Mouse (Mus musculus) MEL (cell line): ENCODE results near the gene Cltc.

Experiments
- CTCF ChIP-seq, 3 experiments: IDR thresholded peaks in 2 of 3; conservative IDR thresholded peaks in 1 of 3; 2 replicates each; pipeline ENCODE4 v1.5.1; 2011 to 2012; ENCODE audit warnings: low read length in 3 of 3, low read depth in 2 of 3, mild to moderate bottlenecking in 2 of 3, improper control_type of control experiment in 1 of 3, inconsistent platforms in 1 of 3, mixed read lengths in 1 of 3, moderate library complexity in 1 of 3; ENCODE audit not compliant: control insufficient read depth in 1 of 3, insufficient read depth in 1 of 3, poor library complexity in 1 of 3, severe bottlenecking in 1 of 3
- ETS1 ChIP-seq: IDR thresholded peaks from 2 replicates; pipeline ENCODE4 v1.6.1; 2012; ENCODE audit warnings: low read depth, mild to moderate bottlenecking, inconsistent platforms, low read length, improper control_type of control experiment, moderate library complexity
- HCFC1 ChIP-seq: IDR thresholded peaks from 2 replicates; pipeline ENCODE4 v1.6.1; 2012; ENCODE audit warnings: low read depth, mild to moderate bottlenecking, inconsistent platforms, low read length, improper control_type of control experiment, moderate library complexity
- POLR2AphosphoS2 ChIP-seq: IDR thresholded peaks from 2 replicates; pipeline ENCODE4 v1.6.1; 2011; ENCODE audit warnings: low read length, improper control_type of control experiment
- SMC3 ChIP-seq: IDR thresholded peaks from 2 replicates; pipeline ENCODE4 v1.6.1; 2011; ENCODE audit warnings: low read depth, low read length, improper control_type of control experiment
- ZNF384 ChIP-seq: IDR thresholded peaks from 2 replicates; pipeline ENCODE4 v1.6.1; 2012; ENCODE audit warnings: low read depth, mild to moderate bottlenecking, inconsistent platforms, low read length, improper control_type of control experiment

DNA sequence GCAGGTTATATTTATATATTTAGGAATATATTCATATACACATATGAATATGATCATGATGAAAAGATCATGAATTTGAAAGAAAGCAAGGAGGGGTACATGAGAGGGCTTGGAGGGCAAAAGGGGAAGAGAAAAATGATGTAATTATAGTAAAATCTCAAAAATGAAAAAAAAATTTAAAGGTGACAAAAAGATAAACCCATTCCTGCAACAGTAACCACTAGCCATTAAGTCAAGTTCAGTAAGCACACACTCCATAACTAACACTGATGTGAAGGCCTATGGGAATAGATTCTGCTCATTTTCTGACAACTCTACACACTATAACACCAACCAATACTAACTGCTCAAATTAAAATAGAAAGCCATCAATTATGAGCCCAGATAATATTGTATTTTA, 31.8 kb downstream of the Cltc start:
- TF ChIP-seq ETS1: peak; percentile 33; the same call in 1 of the 2 replicates
- TF ChIP-seq POLR2AphosphoS2: no peak
- no peak for TF ChIP-seq HCFC1
- no peak for TF ChIP-seq SMC3
- TF ChIP-seq CTCF (IDR thresholded peaks at IDR 0.05 in 2 of 3, conservative IDR thresholded peaks at IDR 0.05 in 1 of 3; ENCODE audit: control insufficient read depth in 1 of 3, insufficient read depth in 1 of 3, low read depth in 2 of 3, low read length in 3 of 3, poor library complexity in 1 of 3, severe bottlenecking in 1 of 3): no peak
- peak; percentile 57 for TF ChIP-seq ZNF384
